Mouse (Mus musculus): ENCODE measurements around the gene Cfap52.

GRCm38 (mm10) chr11:68006216-68006789 lies 40.9 kb upstream of the Cfap52 start:
- TF ChIP-seq POLR2A (IDR thresholded peaks at IDR 0.05; ENCODE audit: insufficient read depth, low read depth, low read length), result no peak
- TF ChIP-seq CTCF (IDR thresholded peaks at IDR 0.05), result no peak

Measured in heart, adult 2 months (tissue).